Mouse (Mus musculus) embryonic stem cell, embryonic (primary cell): ENCODE measurements around the gene Unc79.

ENCODE experiments used
- CTCF ChIA-PET, 4 experiments: fragments of 300-600 bp in 2 of 4; fragments of 350-600 bp in 2 of 4; sonication (Branson Sonifier 250); formaldehyde crosslinking; loops; one replicate each; lab custom pipeline; 2022; ENCODE audit warnings: inconsistent platforms in 2 of 4; lab: Charles Lee
- POLR2A ChIA-PET, 4 experiments: fragments of 300-600 bp in 2 of 4; fragments of 350-600 bp in 2 of 4; sonication (Branson Sonifier 250); formaldehyde crosslinking; loops; one replicate each; lab custom pipeline; 2022; ENCODE audit warnings: antibody characterized with exemption in 4 of 4, inconsistent platforms in 1 of 4; lab: Charles Lee

Gene Unc79

DNA sequence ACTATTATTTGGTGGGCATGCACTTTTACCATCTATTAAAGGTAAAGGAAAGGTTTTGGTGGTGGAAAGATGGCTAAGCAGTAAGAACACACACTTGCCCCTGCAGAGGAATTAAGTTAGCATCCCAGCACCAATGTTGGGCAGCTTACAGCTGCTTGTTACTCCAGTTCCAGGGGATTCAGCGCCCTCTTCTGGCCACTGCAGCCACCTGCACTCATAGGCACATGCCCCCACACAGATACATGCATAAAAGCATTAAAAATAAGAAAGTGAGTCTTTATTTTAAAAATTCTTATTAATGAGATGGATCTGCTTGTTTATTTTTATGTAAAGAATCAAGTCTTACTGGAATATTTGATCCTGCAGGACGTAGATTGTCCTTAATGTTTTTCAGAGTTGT is 206.3 kb downstream of the Unc79 start:
- CTCF ChIA-PET = interaction anchor here (0.6 to 2.5 kb wide), 9 partner anchors 10 to 222 kb away, joined by 3 to 13 read pairs (median 4); no protein-coding TSS in a partner anchor
- POLR2A ChIA-PET = no interaction called here

DNA sequence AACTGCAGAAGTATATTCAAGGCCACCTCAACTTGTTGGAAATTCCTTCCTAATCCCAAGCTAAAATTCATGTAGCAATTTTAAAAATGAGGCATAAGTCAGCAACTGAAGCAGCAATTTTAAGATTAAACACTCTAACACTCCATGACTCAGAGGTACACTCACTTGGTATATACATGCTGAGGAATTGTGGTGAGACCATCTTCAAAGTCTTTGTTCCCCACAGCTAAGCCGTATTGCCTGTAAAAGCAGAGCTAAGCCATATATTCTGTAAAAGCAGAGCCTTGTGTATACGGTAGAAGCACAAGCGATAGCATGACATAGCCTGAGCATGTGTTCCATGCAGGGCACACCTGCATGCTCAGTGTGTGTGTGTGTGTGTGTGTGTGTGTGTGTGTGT is 206.7 kb downstream of the Unc79 start:
- ChIA-PET POLR2A (no interaction called here), CTCF (interaction anchor here (0.6 to 2.5 kb wide), 14 partner anchors 11 to 222 kb away, joined by 3 to 13 read pairs (median 4); no protein-coding TSS in a partner anchor)

DNA sequence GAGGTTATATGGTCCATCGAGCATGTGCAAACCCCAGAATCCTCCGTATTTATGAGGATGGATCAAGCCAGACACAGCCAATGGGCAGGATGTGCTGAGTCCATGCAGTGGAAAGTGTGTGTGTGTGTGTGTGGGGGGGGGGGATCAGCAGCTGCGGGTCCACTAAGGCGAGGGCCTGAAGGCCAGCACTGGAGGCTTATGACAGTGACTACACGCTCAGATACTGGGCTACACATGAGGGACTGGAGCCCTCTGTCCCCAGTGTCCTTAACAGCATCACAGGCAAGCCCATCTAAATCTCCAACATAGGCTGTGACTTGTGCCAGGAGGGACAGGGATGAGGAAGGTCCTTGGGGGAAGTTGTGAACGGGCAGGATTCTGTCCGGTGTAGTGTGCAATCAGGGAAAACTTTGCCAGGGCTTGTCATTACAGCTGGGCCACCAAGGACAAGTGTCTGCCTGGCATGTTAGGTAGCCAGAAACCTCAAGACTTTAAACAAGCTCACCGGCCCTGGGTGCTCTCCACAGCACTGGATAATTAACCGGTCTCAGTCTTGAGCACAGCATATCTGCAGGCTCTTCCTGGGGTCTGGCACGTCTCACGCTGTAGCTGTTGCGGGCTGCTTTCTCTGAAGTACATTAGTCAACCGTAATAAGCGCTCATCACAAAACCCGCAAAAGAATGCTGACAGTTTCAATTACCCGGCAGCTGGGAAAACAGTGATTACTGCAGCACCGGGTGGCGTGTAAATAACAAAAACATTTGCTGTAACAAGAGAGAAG is 208.7 kb downstream of the Unc79 start:
- POLR2A ChIA-PET = interaction anchor here in 1 of 4 experiments (0.6 kb wide), 1 partner anchor 482 kb away, joined by 3 read pairs; no protein-coding TSS in a partner anchor
- CTCF ChIA-PET = interaction anchor here in 2 of 4 experiments (0.7 to 2.5 kb wide), 5 partner anchors 13 to 222 kb away, joined by 3 to 8 read pairs (median 5); no protein-coding TSS in a partner anchor

DNA sequence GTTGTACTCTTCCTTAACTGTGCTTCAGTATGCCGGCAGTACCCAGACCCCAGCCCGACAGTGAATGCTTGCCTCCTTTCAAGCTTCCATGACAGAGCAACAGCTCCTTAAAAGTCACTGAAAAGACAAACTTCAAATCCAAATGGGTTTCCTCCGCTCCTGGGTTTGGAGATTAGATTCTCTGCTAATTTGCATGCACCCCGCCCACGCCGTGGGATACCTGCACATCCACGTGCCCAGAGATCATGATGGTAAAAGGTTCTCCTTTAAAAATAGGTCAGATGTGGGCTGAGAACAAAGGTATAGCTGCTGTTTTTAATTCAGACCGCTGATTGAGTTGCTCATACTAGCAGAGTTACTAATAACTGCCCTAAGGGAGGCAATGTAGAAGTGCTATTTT is 210.4 kb downstream of the Unc79 start:
- ChIA-PET CTCF (interaction anchor here (0.7 to 2.5 kb wide), 4 partner anchors 14 to 207 kb away, joined by 3 to 8 read pairs (median 4); no protein-coding TSS in a partner anchor), POLR2A (no interaction called here)

DNA sequence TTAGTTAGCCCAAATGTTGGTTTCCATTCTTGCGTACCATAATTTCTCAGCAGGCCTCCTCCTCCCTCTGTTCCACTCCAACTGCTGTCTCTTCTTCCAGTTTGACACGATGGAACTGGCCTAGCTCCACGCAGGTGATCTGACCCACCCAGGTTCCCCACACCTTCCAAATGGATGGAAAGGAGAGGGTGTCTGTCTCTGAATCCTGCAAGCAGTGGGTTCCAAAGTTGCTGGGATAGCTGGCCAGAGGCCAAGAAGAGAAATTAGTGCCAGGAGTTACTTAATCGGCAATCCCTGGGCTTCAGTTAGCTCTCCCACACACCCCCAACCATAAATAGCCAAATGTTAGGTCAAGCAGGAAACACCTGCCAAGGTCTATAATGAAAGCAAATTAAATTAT is 212.1 kb downstream of the Unc79 start:
- ChIA-PET CTCF (interaction anchor here in 2 of 4 experiments (0.6 to 1.5 kb wide), 2 partner anchors 16 to 17 kb away, joined by 4 to 5 read pairs; no protein-coding TSS in a partner anchor), POLR2A (no interaction called here)

DNA sequence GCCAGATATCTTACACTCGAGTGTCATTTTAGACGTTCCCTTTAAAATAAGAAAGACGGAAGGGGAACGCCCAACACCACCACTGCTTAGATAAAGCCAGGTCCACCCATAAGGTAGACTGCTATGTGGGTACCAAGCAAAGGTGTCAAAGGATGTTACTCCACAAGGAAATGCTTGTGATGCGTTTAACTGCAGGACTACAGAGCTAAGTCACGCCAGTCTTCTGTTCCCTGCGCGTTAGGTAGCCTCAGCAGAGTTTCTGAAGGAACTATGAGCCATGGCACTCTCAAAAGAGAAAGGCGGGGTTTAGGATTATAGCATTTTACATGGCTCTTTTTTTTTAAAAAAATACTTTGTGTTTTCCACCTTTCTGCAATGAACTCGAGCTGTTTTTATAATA is 214.9 kb downstream of the Unc79 start:
- ChIA-PET POLR2A (interaction anchor here in 1 of 4 experiments (0.7 kb wide), 1 partner anchor 25 kb away, joined by 5 read pairs; no protein-coding TSS in a partner anchor), CTCF (interaction anchor here in 2 of 4 experiments (1.1 to 2.1 kb wide), 2 partner anchors 19 to 21 kb away, joined by 4 to 6 read pairs; no protein-coding TSS in a partner anchor)

DNA sequence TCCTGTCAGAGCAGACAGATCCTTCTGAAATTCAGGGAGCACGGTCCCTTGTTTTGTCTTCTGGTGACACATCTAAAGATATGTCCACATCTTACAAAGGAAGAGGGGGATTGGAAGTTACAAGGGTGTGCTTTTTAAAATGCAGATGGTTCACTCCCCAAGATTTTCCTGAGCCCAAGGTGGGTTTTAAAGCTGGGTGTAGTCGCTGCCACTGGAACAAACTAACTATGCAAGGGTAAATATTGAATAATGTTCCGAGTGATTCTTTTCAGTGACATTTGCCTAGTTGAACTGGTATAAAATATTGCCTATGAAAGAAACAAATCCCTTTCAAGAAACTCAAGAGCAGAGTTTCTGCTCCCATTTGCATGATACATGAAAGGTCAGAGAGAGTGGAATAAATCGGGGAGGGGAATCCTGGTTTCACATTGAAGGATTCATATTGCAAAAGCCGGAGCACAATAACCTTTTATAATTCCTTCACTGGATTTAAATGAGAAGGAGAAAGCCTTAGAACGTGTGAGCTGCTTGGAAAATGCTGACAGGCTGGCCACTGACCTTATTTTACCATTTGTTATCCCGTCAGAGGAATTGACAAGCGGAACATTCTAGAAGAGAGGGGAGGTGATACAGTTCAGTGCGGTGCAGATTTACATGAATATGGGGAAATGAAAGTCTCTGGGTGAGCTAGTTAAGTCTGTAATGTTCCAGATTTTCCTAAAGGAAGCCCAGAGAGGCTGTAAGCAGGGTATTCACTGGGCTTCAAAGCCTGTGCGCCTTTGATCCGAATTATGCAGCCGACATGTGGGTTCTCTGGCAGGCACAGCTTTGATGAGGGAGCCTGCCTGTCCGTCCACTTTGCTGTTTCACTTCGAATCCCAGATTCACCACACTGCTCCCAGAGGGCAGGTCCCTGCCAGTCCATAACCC is 215.7 kb downstream of the Unc79 start:
- ChIA-PET CTCF (interaction anchor here in 3 of 4 experiments (0.8 to 2.1 kb wide), 3 partner anchors 20 to 21 kb away, joined by 4 to 6 read pairs (median 6); no protein-coding TSS in a partner anchor), POLR2A (interaction anchor here in 1 of 4 experiments (0.7 kb wide), 1 partner anchor 26 kb away, joined by 5 read pairs; no protein-coding TSS in a partner anchor)

DNA sequence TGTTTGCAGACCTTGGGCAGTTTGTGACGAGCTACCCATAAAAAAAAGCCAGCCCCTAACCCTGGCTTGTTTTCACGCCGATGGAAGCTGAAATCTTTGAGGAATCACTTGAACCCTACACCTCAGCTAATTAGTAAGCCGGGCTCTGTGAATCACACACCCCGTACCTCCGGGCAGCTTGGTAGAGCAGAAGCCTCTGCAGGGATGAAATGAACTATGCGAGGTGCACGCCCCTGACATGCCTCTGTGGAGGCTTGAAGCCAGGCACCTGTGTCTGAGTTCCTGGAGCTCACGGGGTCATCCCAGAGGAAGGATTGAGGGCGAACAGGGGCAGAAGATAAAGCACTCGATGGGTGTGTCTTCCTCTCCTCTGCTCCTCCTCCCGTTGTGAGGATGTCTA is 220.2 kb downstream of the Unc79 start:
- ChIA-PET CTCF (interaction anchor here in 3 of 4 experiments (0.6 kb wide), 3 partner anchors 25 to 708 kb away, joined by 3 read pairs; no protein-coding TSS in a partner anchor), POLR2A (interaction anchor here in 2 of 4 experiments (0.8 to 1.8 kb wide), 2 partner anchors 14 to 73 kb away, joined by 6 read pairs; partner anchors contain the start of gene Prima1 (in 1 of the 2))

DNA sequence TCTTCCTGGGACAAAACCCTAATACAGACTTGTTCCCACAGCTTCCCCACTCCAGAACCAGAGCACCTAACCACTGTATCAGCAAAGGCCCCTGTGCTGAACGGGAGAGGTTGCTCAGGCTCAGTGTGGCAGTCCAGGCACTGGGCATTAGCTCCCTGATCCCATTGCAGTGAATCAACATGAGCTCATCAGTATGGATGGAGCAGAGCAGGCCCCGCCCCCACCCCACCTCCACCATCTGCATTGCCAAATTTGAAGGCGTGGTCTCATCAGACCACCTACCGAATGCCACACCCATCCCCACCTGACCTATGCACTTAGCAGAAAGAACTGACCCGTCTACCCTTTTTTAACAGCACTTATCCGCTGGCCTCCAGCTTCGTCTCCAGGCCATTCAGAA is 234.4 kb downstream of the Unc79 start:
- ChIA-PET CTCF (interaction anchor here in 2 of 4 experiments (0.8 to 1.2 kb wide), 6 partner anchors 28 to 450 kb away, joined by 3 to 5 read pairs (median 4); no protein-coding TSS in a partner anchor), POLR2A (interaction anchor here in 3 of 4 experiments (0.6 to 1.3 kb wide), 4 partner anchors 9 to 59 kb away, joined by 3 to 6 read pairs (median 4); partner anchors contain the start of gene Prima1 (in 1 of the 3))

DNA sequence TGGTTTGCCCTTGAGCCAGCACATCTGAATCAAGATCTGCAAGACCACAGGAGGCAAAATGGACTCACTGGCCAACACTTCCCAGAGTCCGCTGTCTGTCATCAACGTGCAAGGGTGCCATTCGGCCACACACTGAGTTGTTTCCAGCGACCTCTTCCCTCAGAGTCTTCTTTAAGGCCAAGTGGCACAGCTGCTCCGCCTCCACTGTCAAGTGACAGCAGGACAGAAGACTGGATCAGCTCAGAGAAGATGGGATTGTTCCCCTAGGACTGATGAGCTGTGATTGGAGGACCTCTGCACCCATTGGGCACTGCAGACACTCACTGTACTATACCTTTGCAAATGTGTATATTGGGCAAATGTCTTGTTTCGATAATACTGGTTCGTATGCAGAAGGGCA is 238.4 kb downstream of the Unc79 start:
- ChIA-PET POLR2A (interaction anchor here in 1 of 4 experiments (1.0 kb wide), 1 partner anchor 204 kb away, joined by 3 read pairs; no protein-coding TSS in a partner anchor), CTCF (no interaction called here)

DNA sequence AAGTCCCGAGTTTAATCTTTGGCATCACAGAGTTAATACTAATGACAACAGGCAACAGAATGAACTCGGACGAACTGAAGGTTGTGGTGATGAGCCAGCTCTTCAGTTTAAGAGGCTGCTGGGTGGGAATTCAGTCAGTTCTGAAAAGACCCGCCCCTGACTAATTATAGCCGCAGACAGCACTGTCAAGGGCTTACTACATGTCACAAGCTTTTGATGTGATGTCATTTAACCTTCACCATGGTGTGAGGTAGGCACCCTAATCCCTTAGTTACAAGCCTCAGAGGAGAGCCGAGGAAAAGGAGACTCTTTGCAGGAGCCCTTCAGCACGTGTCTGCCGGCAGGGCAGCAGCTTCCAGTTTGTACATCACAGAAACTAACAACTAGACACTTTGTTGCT is 239.6 kb downstream of the Unc79 start:
- ChIA-PET POLR2A (interaction anchor here in 2 of 4 experiments (0.7 to 1.2 kb wide), 3 partner anchors 11 to 15 kb away, joined by 3 read pairs; no protein-coding TSS in a partner anchor), CTCF (no interaction called here)

DNA sequence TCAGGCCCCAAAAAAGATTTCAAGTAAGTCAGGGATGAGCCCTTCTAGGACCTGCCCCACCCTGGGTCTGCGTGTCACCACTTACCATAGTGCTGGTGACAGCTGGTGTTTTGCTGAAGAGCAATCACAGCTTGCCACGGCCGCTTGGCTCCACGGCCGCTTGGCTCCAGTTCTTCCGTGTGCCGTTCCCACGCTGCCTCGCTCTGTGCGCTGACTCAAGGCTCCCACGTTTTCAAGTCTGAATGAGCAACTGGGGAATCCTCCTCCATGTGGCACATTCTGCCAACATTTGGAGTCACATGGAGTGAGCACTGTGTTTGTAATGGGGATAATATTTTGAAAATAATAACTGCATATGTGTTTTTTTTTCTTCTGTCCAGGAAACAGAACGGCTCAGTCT is 241.1 kb downstream of the Unc79 start:
- CTCF ChIA-PET = interaction anchor here in 1 of 4 experiments (0.6 kb wide), 1 partner anchor 14 kb away, joined by 3 read pairs; no protein-coding TSS in a partner anchor

DNA sequence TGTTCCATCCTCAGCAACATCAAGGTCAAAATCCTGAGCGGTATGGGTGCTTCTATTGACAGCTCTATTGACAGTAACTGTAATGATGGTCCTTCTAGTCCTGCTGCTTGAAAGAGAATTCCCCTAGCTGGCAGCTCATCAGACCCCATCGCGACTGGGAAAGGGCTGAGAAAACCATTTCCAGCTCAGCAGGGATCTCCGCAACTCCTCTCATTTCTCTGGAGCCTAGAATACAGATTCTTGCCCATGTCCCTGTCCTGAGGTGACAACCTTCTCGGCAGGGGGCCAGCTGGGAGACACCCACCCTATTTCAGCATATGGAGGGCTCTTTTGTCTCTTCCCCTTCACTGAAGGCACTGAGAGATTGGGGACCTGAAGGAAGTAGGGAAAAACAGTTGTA is 244.3 kb downstream of the Unc79 start:
- CTCF ChIA-PET = interaction anchor here in 1 of 4 experiments (0.6 kb wide), 2 partner anchors 37 to 49 kb away, joined by 5 to 13 read pairs; no protein-coding TSS in a partner anchor
- POLR2A ChIA-PET = interaction anchor here in 1 of 4 experiments (0.9 kb wide), 1 partner anchor 10 kb away, joined by 3 read pairs; no protein-coding TSS in a partner anchor

More for the DNA sequence above, 241.1 kb downstream of the Unc79 start:
- POLR2A ChIA-PET = no interaction called here

DNA sequence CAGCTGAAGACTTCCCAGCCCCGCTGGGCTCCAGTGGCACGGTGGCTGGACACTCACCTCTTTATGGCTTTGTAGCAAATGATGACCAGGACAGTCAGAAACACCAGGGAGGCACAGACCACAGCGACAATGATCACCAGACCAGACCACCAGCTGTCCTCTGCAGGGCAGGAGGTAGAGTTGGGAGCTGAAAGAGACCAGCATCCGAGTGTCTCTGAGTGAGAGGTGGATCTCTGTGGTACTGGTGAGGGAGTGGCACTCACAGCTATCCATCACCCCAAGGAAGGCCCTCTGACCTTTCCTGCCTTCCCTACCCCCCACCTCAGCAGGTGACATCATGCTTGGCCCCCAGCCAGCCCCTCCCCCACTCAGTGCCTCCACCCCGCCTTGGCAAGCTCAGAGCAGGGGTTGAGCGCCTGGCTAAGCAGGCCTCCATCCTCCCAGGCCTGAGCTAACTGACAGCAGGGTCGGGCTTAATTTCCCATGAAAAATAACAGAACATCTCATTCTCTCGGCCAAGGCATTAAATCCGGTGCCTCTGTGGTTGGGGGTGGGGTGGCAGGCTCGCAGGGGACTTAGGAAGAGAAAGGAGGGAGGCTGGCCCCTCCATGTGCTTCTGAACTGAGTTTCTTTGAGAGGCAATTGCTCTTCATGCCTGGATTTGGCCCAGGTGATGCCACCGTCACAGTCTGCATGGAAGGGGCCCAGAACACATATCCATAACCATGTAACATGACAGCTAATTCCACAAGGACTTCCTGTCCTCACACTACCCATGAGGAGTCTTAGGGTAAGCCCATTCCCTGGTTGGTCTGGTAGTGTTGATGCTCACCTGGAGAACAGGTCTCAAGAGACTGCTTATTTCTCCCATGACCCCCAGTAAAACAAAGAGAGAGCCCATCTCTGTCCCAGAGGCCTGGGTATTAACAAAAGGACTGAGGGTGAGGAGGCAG is 254.2 kb downstream of the Unc79 start:
- ChIA-PET POLR2A (no interaction called here), CTCF (interaction anchor here in 3 of 4 experiments (0.7 to 0.8 kb wide), 3 partner anchors 40 to 169 kb away, joined by 3 to 6 read pairs (median 4); no protein-coding TSS in a partner anchor)

DNA sequence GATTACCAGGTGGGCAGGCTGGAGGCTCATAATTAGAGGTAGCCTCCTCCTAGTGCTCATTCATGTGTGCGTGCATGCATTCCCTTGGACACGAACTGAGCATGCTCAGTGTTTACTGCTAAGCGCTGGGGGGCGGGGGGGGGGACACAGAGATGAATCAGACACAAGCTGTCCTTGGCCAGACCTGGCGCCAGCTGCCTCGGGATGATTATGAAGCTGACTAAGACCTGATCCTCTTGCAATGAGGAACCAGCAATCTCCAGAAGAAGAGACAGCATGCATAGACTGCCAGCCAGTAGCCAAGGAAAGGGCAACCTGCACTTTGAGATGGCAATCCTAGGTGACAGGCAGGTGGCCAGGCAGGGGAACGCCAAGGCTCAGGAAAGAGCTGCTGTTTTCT is 256.9 kb downstream of the Unc79 start:
- CTCF ChIA-PET = interaction anchor here in 1 of 4 experiments (1.2 kb wide), 1 partner anchor 101 kb away, joined by 3 read pairs; no protein-coding TSS in a partner anchor
- POLR2A ChIA-PET = no interaction called here

DNA sequence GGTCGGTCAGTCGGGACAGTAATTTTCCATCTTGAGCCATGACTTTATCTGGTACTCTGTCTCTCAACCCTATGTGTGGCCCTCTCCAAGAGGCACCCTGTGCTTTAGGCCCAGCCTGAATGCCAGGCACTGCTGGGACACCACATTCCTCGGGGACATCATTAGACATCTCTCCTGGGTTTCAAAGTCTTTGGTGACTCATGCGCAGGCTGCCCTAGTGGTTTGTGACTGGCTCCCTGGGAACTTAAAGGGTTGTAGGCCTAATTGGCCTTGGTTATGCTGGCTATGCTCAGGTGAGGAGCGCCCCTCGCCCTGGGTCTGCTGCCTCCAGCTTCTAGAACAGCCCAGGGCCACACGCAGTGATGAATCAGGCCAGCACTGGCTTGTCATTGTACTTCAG is 260.9 kb downstream of the Unc79 start:
- CTCF ChIA-PET = no interaction called here
- POLR2A ChIA-PET = no interaction called here

DNA sequence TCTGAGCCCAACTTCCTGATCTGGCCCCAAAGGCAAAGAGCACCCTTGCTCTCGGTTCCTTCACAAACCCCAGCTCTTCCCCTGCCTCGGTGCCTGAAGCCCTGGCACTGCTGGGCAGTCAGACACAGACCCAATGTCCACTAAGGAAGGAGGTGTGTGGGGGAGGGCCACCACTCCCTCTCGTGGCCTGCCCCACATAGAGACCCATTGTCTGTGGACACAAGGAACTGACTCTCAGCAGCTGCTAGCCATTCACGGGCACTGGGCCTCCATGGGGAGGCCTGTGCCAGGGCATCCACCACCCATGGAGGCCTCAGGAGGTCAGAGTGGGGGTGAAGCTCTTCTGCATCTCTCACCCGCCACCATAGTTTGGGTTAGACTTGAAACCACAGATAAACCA is 262.4 kb downstream of the Unc79 start:
- ChIA-PET CTCF (interaction anchor here in 2 of 4 experiments (0.6 to 1.0 kb wide), 2 partner anchors 55 to 157 kb away, joined by 3 to 6 read pairs; no protein-coding TSS in a partner anchor), POLR2A (no interaction called here)
